Mouse (Mus musculus) c-Kit-positive CD71-positive TER-119-negative erythroid progenitor cells, embryonic 14.5 days (primary cell): ENCODE data around the gene Asb17.
"Not testable (repeated sequence)": the region's sequence is repeated elsewhere in the genome, so short reads cannot be mapped to it uniquely, and the experiment has no call there.

Source experiments
- DNase-seq: peaks from one replicate; pipeline ENCODE4 v3.0.0-alpha.2; 2013; ENCODE audit warnings: low read depth

The Asb17 gene

DNA sequence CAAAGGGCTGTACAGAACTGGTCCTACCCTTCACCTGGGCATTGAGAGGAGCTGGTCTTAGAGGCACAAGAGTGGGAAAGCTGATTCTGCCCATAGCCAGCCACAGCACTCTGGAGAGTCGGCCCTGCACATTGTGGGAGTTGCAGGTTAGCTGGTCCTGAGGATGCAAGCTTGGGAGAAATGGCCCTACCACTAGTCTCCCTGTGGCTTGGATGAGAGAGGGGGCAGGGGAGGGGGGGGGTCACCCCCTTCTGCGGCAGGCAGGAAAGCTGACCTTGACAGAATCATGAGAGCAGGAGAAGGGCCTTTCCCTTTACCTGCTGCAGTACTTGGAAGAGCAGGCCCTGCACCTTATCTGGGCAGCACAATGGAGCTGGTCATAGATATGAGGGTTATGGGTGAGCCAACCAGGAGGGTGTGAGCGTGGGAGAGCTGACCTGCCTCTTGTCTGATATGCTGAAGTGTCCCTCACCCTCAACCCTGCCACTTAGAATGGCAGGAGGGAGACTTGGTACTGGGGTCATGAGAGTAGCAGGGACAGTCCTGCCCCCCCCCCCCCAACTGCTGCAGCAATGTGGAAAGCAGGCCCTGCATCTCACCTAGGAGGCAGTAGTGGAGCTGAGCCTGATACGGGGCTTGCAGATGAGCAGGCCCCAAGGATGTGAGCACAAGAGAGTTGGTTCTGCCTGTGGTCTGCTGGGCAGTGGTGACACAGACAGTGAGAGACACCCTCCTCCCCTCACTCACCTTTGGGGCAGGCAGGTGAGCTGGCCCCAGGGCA is 11.9 kb upstream of the Asb17 start:
- DNase-seq: peak; percentile 78

DNA sequence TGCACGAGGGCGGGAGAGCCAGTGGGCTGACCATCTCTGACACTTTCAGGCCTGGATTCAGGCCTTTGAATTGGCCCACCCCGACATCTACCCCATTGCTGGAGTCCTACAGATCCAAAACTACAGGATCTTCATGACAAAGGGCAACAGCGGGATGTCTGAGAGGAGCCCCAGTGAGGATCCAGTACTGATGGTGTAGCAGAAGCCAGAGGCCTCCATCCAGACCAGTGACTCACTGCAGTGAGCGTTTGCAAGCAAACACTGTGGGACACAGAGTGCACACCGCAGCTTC is 11.4 kb upstream of the Asb17 start:
- no peak for DNase-seq

DNA sequence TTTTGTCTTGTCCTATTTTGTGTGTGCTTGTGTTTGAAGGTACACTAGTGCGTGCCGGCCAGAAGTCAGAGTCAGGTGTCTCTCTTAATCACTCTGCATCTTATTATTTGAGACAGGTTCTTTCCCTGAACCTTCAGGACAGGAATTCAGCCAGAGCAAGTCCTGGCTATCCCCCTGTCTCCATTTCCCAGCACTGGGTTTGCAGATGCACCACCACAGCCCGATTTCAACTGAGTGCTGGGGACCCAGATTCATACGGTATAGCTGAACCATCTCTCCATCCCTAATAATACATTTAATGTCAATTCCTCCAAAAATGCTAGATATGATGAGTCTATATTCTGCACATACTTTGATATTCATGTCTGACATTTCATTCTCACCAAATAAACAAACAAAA is 9.9 kb upstream of the Asb17 start:
- DNase-seq: no peak

DNA sequence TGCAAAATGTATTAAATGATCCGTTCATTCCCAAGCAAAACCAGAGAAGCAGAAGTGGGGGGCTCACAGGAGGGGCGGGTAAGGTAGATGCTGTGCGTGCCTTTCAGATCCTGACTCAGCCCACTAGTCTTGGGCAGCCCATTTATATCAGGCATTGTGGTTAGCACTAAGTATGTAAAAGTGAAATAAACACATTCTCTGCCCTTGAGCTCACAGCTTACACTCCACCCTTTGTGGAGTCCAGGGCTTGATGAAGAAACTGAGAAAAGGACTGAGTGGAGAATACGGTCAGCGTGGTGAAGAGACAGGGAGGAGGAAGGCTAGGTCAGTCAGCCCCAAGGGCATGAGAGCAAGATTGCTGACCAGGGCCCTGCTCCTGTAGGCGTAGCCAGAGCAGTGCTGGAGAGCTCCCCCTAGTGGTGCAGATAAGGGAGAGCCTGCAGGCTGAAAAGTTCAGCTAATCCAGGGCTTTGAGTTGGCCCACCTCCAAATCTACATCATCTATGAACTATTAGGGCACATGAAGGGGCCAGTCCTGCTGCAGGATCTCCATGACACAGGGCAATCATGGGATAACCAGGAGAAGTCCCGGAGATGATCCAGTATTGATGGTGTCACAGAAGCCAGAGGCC is 8.4 kb upstream of the Asb17 start:
- no peak for DNase-seq

DNA sequence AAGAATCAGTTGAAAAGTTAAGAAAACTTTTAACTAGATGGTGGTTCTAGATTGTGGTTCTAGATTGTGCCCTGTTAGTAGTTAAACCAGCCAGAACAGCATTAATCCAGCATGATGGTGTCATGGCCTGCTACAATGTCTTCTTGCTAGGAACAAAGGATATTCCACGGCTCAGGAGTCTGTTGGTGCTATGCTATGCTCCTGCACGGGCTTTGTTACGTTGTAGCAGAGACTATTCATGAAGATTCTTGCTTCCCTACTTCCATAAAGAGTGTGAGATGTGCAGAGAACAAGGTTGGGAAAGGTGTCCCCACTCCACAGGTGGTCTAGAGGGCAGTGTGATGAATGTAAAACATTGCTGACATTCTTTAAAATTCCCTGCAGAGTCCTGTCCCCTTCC is 7.7 kb upstream of the Asb17 start:
- no peak for DNase-seq

DNA sequence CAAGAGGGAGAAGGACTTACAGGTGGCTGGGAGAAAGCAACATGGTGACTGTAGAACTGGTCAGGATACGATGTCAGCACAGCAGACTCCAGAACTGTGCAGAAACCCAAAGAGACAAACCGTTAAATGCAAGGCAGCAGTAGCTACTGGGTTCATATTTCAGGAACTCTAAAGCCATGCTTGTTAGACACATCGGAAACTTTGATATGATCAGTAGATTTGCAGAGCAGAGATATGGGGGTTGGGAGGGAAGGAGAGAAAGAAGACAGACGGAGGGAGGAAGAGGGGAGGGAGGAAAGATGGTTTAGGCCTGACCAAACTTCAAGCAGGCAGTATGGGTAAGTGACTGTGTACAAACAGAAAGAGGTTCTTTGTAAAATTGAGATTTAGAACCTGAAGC is 6.4 kb upstream of the Asb17 start:
- no peak for DNase-seq

DNA sequence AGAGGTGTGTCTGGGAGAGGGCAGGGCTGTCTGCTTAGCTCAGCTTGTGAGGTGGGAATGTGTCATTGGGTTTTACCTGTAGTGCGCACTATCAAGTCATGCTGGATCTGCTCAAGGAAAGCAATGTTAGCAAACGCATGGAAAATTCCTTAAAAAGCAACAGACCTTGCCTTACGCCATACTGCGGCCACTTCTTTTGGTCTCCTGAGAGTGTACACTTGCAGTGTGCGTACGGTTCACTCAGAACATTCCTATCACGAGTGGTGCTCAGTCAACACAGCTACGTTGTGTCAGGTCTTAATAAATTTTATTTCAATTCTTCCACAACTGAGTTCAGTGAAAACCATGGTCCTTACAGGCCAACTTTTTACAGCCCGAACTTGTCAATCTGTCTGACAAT is 748 bp downstream of the Asb17 start:
- no peak for DNase-seq

DNA sequence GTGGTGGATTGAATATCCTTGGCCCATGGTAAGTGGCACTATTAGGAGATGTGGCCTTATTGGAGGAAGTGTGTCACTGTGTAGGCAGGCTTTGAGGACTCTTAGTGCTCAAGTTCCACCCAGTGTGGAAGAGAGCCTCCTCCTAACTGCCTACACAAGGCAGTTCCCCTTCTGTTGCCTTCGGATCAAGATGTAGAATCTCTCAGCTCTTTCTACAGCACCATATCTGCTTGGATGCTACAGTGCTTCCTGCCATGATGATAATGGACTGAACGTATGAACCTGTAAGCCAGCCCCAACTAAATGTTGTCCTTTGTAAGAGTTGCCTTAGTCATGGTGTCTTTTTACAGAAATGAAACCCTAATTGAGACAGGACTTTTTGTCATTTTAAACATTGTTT is 1.5 kb downstream of the Asb17 start:
- DNase-seq: no peak

DNA sequence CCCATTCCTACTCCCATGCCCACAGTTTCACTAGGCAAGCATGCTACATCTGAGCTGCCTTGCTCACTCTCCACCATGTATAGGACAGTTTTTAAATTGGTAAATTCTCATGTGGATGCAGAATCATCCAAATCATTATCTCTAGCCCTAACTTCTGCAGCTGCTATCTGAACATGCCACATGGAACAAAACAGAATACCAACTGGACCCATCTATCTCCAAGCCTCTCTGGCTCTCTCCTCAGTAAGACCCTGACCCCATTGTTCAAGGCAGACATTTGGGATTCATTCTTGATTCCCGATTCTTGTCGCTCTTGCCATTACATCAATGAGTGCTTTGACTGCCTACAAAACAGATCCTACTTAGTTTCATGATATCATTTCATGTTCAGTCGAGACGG is 2.1 kb downstream of the Asb17 start:
- no peak for DNase-seq

DNA sequence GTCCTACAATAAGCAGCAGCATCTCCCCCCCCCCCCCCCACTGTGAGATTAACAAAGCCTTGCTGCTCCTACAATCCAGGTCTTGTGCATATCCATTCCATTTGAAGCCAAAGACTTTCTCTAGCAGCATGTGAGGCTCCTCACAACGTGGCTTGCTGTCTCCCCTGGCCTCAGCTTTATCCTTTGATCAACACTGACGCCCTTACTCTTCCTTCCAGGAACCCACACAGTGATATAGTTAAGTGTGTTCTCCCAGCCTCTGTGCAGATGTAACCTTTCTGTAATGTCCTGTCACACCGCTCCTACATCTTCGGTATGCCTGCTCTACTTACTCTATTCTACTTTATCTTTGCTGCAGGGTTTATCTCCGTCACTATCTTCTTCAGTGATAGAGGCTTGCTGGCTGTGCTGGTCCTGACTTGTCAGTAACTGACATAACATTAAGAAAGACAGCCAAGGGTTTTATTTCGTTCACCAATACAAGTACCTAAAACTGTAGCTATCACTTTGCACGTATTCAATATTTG is 3.3 kb downstream of the Asb17 start:
- no peak for DNase-seq

DNA sequence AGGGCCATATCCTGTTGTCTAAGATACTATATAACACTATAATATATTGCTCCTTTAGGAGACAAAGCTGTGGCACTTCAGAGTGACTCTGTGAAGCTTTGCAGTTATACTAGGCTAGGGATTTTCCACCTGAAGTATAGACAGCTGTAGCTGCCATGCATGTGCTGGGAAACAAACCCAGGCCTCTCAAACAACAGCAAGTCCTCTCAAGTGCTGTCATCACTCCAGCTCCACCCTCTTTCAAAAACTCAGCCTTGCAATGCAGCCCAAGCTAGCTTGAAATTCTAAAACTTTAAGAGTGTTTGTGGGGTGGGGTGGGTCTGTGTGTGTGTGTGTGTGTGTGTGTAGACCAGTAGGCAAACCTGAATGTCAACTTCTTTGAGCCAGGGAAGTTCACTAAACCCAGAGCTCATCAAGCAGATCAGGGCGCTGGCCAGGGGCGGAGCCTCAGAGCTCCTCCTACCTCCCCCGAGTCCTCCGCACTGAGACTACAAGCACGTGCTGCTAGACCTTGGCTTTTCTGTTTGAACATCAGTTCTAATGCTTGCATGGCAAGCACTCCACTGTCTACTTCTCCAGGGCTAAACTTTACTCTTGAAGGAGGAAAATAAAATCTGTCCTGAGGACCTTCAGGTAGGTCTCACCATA is 5.5 kb downstream of the Asb17 start:
- no peak for DNase-seq

DNA sequence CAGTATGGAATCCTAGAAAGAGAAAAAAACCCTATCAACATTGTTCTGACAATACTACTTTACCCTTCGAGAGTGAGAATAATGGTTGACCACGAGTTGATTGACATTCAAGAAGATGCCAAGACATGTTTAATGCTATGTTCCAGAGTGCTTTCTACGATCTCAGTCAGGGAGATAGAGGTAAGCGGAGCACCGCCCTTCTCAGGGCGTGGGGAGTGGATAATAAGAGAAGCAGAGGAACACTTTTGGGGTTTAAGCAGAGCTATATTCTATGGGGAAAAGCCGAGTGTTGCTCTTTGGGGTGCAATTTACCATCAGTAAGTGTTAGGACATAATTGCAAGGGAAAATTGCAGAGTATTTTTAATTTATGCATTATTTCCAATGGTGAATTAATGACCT is 6.8 kb downstream of the Asb17 start:
- DNase-seq: no peak

DNA sequence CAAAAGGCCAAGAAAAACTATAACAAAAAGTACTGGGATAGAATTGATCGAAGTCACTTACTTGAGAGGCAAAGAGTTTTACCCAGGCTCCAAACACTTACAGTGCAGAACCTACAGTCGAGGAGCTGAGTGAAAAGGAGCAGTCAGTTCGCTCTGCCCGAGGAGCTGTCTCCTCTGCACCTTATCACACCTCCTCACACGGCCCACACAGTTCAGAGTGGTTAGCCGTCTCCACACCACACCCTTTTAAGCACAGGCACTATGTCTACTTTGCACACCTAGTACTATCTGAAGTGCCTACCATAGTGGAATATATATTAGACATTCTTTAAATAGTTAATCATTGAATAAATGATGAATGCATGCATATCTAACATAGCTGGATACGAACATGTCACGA is 8.3 kb downstream of the Asb17 start:
- peak; percentile 87 for DNase-seq

DNA sequence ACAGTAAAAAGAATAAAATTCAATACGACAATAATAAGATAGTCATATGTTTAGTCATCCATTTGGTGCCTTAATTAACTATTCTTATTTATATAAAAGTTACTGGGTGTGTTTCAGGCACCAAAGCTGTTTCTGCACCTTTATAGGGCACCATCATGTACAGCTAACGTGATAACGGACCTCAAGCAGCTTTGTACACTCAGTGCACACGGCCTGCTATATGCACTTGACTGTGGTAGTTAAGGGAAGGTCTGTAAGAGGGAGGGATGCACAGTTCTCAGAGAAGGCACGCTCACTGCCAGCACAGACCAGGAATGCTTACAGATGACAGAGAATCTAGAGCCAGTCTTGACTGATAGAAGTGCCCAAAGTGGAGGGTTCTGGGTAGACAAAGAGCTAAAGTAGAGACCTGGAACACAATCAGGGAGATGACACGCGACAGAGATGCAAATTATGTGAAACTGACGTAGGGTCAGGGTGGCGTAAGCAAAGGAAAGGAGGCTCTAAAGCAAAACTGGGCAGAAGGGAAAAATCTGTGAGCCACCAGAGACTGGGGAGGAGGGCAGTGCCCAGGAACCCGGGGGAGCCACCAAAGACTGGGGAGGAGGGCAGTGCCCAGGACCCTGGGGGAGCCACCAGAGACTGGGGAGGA is 14.5 kb downstream of the Asb17 start:
- no peak for DNase-seq

DNA sequence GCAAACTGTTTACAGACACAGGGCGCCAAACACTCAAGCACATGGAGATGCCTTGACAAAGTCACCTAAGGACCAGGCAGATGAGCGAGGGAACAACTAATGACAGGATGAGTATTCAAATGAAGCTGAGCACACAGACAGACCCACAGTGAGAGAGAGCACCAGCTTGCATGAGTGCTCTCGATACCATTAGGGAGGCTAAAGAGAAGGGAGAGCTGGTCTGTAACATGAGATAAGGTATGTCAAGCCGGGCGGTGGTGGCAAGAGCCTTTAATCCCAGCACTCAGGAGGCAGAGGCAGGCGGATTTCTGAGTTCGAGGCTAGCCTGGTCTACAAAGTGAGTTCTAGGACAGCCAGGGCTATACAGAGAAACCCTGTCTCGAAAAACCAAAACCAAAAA is 16.4 kb downstream of the Asb17 start:
- not testable (repeated sequence) for DNase-seq

DNA sequence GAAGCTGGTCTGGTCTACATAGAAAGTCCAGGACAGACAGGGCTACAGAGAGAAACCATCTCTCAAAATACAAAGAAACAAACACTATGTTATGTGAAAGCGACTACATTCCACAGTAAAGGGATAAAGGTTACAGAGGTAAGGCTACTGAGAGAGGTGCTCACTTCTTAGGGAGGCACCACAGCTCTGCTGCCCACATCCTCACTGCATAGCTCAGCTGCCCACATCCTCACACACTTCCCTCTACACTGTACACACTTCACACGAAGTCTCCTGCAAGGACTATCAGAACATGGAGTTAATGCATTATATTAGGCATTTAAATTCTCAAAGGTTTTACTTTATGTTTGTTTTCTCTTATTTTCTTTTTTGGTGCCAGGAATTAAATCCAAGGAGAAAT is 19.8 kb downstream of the Asb17 start:
- no peak for DNase-seq

DNA sequence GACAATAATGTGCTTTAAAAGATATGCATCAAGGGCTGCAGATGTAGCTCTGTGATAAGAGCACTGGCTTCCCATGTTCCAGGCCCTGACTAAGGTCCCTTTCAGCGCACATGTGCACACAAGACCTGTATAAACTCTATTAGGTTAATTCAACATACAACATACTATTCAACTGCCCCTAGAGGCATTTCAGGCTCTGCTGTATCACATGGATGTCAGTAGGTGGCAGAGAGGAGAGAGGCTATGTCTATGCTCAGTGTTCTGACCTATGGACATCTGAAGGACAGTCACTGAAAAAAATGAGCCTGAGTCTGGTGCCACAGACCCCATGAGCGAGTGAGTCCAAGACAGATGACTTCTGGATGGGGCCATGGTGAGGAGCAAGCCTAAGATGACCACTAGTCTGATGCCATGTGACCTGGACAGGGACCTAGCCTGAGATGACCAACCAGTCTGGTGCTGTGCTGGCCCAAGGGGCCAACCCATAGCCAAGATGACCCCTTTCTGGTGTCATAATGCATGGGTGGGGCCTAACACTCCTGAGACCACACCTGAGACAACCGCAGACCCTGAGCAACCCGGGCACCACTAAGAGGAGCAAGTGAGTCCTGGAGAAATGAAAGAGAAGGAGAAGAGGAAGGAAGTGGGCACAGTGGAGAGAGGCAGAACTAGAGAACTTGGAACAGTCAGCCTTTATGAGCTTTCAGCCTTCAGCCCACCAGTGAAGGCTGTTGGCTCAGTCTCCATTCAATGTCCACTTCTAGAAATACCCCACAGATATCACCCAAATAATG is 20.8 kb downstream of the Asb17 start:
- no peak for DNase-seq

DNA sequence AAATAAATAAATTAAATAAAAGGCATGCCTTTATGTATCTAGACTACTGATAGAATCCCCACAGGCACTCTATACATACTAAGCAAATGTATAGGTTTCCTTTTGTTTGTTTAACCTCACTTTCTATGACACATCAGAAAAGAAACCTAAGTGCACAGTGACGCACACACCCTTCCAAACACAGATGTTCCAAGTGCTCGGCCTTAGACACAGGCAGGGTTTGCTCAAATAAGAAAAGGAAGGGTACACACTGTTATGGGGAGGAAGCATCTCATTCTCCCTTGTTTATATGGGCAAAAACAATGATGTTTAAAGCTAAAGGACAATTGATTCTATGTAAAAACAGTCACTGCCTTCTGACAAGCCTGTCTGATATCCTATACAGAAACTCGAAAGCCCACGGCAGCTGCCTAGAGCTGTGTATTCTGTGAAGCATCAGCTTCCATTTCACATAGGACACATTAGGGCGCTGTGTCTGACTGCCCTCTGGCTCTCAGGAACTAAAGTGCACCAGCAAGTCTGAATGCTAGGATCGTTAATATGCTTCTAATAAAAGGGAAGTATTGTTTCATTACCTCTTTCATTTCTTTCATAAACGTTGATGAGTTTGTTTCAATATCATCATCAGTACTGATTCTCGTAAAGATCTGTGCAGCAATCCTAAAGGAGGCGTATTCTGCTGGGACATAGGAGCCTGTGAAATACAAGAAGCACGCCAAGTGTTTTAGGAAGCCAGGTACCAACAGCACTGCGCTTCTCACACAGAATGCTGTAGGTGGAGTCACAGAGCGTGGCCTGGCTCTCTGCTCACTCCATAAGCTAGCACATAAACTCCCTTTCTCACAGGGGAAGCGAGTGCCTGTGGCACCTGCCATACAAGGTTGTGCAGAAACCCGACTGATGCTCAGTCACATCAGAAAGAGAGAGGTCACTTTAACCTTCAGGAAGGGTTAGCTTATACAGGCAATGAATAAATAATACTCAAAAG is 23.4 kb downstream of the Asb17 start:
- DNase-seq: no peak

DNA sequence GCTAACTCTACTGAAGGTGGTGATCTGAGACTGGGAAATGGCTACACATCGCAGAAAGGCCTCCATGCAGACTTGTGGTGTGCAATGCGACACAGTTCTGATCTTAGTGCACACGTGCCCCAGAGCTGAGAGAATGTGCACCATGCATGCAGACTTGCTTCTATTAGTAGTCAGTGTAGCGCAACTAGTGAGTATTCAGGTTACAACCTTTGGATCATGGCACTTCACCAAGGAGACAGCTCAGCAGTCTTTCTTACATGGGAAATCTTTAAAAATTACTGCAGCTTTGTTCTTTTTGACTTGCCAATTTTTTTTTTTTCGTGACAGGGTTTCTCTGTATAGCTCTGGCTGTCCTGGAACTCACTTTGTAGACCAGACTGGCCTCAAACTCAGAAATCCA is 27.4 kb downstream of the Asb17 start:
- no peak for DNase-seq

DNA sequence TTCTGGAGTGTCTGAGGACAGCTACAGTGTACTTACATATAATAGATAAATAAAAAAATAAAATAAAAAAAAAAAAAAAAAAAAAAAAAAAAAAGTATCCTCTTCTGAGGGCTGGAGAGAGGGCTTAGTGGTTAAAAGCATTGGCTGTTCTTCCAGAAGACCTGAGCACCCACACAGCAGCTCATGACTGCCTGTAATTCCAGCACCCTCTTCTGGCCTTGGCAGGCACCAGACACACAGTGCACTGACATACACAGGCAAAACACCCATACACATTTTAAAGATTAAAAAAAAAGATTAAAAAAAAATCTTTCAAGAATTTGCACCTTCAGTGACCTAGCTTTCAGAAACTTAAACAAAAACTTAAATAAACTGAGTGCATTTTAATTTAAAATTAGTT is 42.3 kb downstream of the Asb17 start:
- no peak for DNase-seq

DNA sequence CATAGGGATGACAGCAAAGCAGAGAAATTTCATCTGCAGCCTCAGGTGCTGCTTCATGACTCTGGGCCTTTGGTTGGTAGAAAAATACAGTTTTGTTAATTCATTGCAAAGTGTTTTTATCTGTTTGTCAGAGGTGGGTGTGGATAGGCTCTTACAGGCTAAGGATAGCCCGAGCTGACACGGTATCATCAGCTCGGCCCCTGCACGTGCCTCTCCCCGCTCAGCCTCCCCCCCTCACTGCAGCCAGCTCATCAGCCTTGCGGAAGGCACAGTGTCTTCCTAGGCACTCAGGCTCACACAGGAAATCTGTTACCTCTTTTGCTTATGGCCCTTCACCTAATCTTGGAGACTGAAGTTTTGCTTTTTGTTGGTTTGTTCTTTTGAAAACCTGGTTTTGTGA is 44.1 kb downstream of the Asb17 start:
- DNase-seq: no peak
